Mouse (Mus musculus): ENCODE measurements around the gene Tnni1. TPM values are rescaled to one million over a fixed set of nuclear protein-coding genes. Genes with fewer than 3 reads are reported as not detected.

Gene Tnni1
- polyA plus RNA-seq, 1 experiment from 2014 or later, result 3.4 TPM

DNA sequence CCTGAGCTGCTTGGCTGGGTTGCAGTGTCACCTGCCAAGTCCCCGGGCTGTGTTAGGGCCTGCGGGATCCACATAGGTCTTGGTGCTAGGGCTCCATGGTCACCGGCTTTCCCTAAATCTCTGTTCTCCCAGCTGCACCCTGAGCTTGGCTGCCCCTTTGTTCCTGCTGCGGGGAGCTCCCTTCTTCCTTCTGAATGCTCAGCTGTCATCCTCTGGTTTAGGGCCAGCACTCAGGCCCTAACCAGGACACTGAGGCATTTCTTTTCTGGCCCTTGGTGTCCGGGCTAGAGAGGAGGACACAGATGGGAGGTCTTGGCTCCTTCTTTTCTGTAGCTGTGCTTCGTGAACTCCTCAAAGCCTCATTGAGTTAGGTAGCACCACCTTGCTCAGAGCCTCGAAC, 42.5 kb downstream of the Tnni1 start:
- ATAC-seq (ENCODE audit: low read depth), result no peak
- H3K4me1 ChIP-seq (ENCODE audit: control insufficient read depth, insufficient read depth, low read length), result peaks cover 8% of the 10 kb centered on the region; the same call in 1 of the 2 replicates
- peaks cover 27% of the 10 kb centered on the region for H3K27me3 ChIP-seq (ENCODE audit: control insufficient read depth, insufficient read depth, low read length)
- H3K4me3 ChIP-seq (ENCODE audit: low read depth, low read length), result no peak overlapping the region
- 71% methylated on average over 7 of the region's 7 CpGs for WGBS
- H3K27ac ChIP-seq (ENCODE audit: low read depth, low read length), result no peak overlapping the region
- H3K4me2 ChIP-seq (ENCODE audit: low read depth, low read length), result no peak overlapping the region
- no peak overlapping the region for H3K9ac ChIP-seq (replicated peaks; ENCODE audit: low read depth, low read length)
- no peaks in the 10 kb centered on the region for H3K9me3 ChIP-seq (ENCODE audit: control insufficient read depth, low read length)
- no peaks in the 10 kb centered on the region for H3K36me3 ChIP-seq (ENCODE audit: control insufficient read depth, insufficient read depth, low read length)

DNA sequence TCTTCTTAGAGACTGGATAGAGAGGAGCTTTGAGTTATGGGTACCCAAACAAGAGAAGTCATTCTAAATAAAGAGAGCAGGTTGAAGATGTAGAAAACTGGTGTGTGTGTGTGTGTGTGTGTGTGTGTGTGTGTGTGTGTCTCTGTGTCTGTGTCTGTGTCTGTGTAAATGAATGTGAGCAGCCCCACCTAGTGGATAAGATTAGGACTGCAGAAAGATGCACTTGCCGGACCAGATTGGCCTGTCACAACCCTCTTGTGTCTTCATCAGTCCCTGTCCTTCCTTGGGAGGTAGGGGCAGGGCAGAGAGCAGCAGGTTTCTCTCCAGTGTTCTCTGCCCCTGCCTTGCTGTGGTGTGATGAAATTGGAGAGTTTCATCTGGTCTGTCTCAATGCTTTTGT, 49.7 kb downstream of the Tnni1 start:
- 8% methylated on average over 1 of the region's 1 CpGs for WGBS
- Histone ChIP-seq H3K4me2 (ENCODE audit: low read depth, low read length) (no peak overlapping the region), H3K9ac (replicated peaks; ENCODE audit: low read depth, low read length) (no peak overlapping the region), H3K4me1 (ENCODE audit: control insufficient read depth, insufficient read depth, low read length) (no peaks in the 10 kb centered on the region), H3K36me3 (ENCODE audit: control insufficient read depth, insufficient read depth, low read length) (no peaks in the 10 kb centered on the region), H3K27me3 (ENCODE audit: control insufficient read depth, insufficient read depth, low read length) (no peaks in the 10 kb centered on the region), H3K27ac (ENCODE audit: low read depth, low read length) (no peak overlapping the region), H3K4me3 (ENCODE audit: low read depth, low read length) (no peak overlapping the region), H3K9me3 (ENCODE audit: control insufficient read depth, low read length) (no peaks in the 10 kb centered on the region)
- ATAC-seq (ENCODE audit: low read depth), result no peak

DNA sequence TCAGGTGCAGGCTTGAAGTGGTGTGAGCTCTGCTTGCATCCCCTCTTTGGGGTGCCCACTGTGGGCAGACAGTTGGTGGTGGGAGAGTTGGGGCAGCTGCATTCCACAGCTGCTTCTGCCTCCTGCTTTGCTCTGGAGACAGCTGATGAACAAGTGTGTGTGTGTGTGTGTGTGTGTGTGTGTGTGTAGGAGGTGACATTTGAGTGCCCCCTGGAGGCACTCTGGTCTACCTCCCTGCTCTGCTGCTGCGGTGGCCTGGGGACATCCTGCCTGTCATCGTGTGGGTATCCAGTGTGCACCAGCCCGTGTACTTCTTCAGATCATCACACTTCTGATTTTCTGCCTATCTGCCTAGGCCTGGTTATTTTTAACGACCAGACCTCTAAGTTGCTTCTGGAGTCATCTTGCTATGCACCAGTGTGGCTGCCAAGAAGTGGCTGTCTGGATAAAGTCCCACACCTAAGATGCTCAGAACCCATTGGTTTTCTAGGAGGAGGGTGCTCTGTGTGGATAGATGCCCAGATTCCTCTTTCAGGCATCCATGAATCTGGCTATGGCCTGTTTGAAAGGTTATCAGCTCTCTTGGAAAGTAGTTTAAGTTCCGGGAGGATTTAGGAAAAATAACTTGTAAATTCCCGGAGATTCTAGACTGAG, 55.1 kb downstream of the Tnni1 start:
- Histone ChIP-seq H3K9me3 (ENCODE audit: control insufficient read depth, low read length) (no peaks in the 10 kb centered on the region), H3K9ac (replicated peaks; ENCODE audit: low read depth, low read length) (no peak overlapping the region), H3K27ac (ENCODE audit: low read depth, low read length) (no peak overlapping the region), H3K27me3 (ENCODE audit: control insufficient read depth, insufficient read depth, low read length) (no peaks in the 10 kb centered on the region), H3K36me3 (ENCODE audit: control insufficient read depth, insufficient read depth, low read length) (no peaks in the 10 kb centered on the region), H3K4me1 (ENCODE audit: control insufficient read depth, insufficient read depth, low read length) (no peaks in the 10 kb centered on the region), H3K4me2 (ENCODE audit: low read depth, low read length) (no peak overlapping the region), H3K4me3 (ENCODE audit: low read depth, low read length) (no peak overlapping the region)
- no peak for ATAC-seq (ENCODE audit: low read depth)
- 74% methylated on average over 6 of the region's 6 CpGs for WGBS

DNA sequence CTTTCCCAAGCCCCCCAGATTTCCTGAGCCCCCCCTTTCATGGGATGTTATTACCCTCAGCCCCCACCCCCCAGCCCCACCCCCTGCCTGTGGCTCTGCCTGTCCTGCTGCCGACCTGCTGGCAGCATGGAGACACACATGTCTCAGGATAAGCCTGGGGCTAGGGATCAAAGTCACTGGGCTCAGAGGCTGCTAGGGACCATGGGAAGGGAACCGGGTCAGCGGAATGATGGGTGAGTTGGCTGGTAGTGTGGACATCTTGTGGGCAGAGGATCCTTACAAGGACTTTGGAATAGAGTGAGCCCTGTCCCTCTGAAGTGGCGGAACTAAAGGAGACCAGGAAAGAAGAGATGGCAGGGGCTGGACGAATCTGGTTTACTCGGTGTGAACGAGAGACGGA, 55.7 kb downstream of the Tnni1 start:
- no peaks in the 10 kb centered on the region for H3K9me3 ChIP-seq (ENCODE audit: control insufficient read depth, low read length)
- H3K4me1 ChIP-seq (ENCODE audit: control insufficient read depth, insufficient read depth, low read length), result no peaks in the 10 kb centered on the region
- no peak overlapping the region for H3K4me2 ChIP-seq (ENCODE audit: low read depth, low read length)
- H3K27ac ChIP-seq (ENCODE audit: low read depth, low read length), result no peak overlapping the region
- H3K36me3 ChIP-seq (ENCODE audit: control insufficient read depth, insufficient read depth, low read length), result no peaks in the 10 kb centered on the region
- H3K9ac ChIP-seq (replicated peaks; ENCODE audit: low read depth, low read length), result no peak overlapping the region
- 83% methylated on average over 8 of the region's 8 CpGs for WGBS
- H3K4me3 ChIP-seq (ENCODE audit: low read depth, low read length), result no peak overlapping the region
- ATAC-seq (ENCODE audit: low read depth), result no peak
- no peaks in the 10 kb centered on the region for H3K27me3 ChIP-seq (ENCODE audit: control insufficient read depth, insufficient read depth, low read length)

- WGBS, result 57% methylated on average over 9 of the region's 9 CpGs
- Histone ChIP-seq H3K4me2 (ENCODE audit: low read depth, low read length) (no peak within 1 kb of the TSS), H3K4me3 (ENCODE audit: low read depth, low read length) (no peak within 1 kb of the TSS), H3K9ac (replicated peaks; ENCODE audit: low read depth, low read length) (no peak within 1 kb of the TSS), H3K4me1 (ENCODE audit: control insufficient read depth, insufficient read depth, low read length) (no peaks in the 10 kb centered on the region), H3K27me3 (ENCODE audit: control insufficient read depth, insufficient read depth, low read length) (no peaks in the 10 kb centered on the region), H3K36me3 (ENCODE audit: control insufficient read depth, insufficient read depth, low read length) (no peaks in the 10 kb centered on the region), H3K27ac (ENCODE audit: low read depth, low read length) (no peak within 1 kb of the TSS), H3K9me3 (ENCODE audit: control insufficient read depth, low read length) (no peaks in the 10 kb centered on the region)
- ATAC-seq (ENCODE audit: low read depth), result no peak
These were observed 56.7 kb downstream of the Tnni1 start, which contains the start of gene Tnnt2 for GRCm38 (mm10) chr1:135835716-135836483. Gene Tnnt2, plus strand, starts transcription at chr1:135836354.

GRCm38 (mm10) chr1:135838626-135839025, 59.4 kb downstream of the Tnni1 start:
- no peak overlapping the region for H3K4me3 ChIP-seq (ENCODE audit: low read depth, low read length)
- no peaks in the 10 kb centered on the region for H3K27me3 ChIP-seq (ENCODE audit: control insufficient read depth, insufficient read depth, low read length)
- H3K9me3 ChIP-seq (ENCODE audit: control insufficient read depth, low read length), result no peaks in the 10 kb centered on the region
- H3K9ac ChIP-seq (replicated peaks; ENCODE audit: low read depth, low read length), result no peak overlapping the region
- no peak overlapping the region for H3K27ac ChIP-seq (ENCODE audit: low read depth, low read length)
- H3K4me1 ChIP-seq (ENCODE audit: control insufficient read depth, insufficient read depth, low read length), result no peaks in the 10 kb centered on the region
- WGBS, result 63% methylated on average over 4 of the region's 4 CpGs
- no peak for ATAC-seq (ENCODE audit: low read depth)
- H3K36me3 ChIP-seq (ENCODE audit: control insufficient read depth, insufficient read depth, low read length), result no peaks in the 10 kb centered on the region
- no peak overlapping the region for H3K4me2 ChIP-seq (ENCODE audit: low read depth, low read length)

- no peaks in the 10 kb centered on the region for H3K36me3 ChIP-seq (ENCODE audit: control insufficient read depth, insufficient read depth, low read length)
- H3K9ac ChIP-seq (replicated peaks; ENCODE audit: low read depth, low read length), result no peak overlapping the region
- 84% methylated on average over 6 of the region's 6 CpGs for WGBS
- H3K27me3 ChIP-seq (ENCODE audit: control insufficient read depth, insufficient read depth, low read length), result no peaks in the 10 kb centered on the region
- H3K9me3 ChIP-seq (ENCODE audit: control insufficient read depth, low read length), result no peaks in the 10 kb centered on the region
- H3K4me2 ChIP-seq (ENCODE audit: low read depth, low read length), result no peak overlapping the region
- H3K27ac ChIP-seq (ENCODE audit: low read depth, low read length), result no peak overlapping the region
- H3K4me1 ChIP-seq (ENCODE audit: control insufficient read depth, insufficient read depth, low read length), result no peaks in the 10 kb centered on the region
- no peak overlapping the region for H3K4me3 ChIP-seq (ENCODE audit: low read depth, low read length)
- no peak for ATAC-seq (ENCODE audit: low read depth)
These were observed 59.8 kb downstream of the Tnni1 start for GRCm38 (mm10) chr1:135839065-135839464.

DNA sequence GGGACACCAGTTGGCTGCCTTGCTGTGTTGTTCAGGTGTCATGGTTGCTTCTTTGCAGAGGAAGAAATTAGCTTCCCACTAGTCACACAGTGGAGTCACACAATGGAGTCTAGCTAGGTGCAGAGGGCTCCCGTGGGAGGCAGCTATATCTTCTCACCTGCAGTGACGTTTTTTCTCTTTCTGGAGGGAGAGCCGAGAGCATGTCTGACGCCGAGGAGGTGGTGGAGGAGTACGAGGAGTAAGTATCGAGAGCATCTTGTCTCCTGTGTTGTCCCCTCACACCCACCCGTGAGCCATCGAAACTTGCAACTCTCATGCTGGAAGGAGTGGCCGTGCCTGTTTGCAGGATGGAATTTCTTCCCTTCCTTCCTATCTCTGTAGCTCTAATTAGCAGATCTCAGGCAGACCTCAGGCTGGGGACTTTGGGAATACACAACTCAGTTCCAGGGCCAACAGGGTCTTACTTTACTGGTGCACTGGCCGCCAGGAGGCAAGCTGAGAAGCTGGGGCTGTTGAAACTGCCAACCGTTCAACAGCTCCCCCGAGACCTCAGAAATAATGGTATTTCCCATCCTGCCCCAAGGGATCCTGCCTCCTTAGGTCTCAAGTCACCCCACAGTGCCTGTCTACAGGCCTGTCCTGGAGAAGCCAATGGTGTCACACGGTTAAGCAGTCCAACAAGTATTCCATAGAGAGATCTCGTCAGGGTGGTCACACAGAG, 61.6 kb downstream of the Tnni1 start:
- no peaks in the 10 kb centered on the region for H3K36me3 ChIP-seq (ENCODE audit: control insufficient read depth, insufficient read depth, low read length)
- H3K27ac ChIP-seq (ENCODE audit: low read depth, low read length), result no peak overlapping the region
- H3K4me3 ChIP-seq (ENCODE audit: low read depth, low read length), result no peak overlapping the region
- no peaks in the 10 kb centered on the region for H3K4me1 ChIP-seq (ENCODE audit: control insufficient read depth, insufficient read depth, low read length)
- no peak for ATAC-seq (ENCODE audit: low read depth)
- no peaks in the 10 kb centered on the region for H3K27me3 ChIP-seq (ENCODE audit: control insufficient read depth, insufficient read depth, low read length)
- 77% methylated on average over 15 of the region's 15 CpGs for WGBS
- H3K9ac ChIP-seq (replicated peaks; ENCODE audit: low read depth, low read length), result no peak overlapping the region
- no peak overlapping the region for H3K4me2 ChIP-seq (ENCODE audit: low read depth, low read length)
- no peaks in the 10 kb centered on the region for H3K9me3 ChIP-seq (ENCODE audit: control insufficient read depth, low read length)

All from neural tube, embryonic 14.5 days (tissue).